Mouse (Mus musculus) testis, adult 2 months (tissue): Measurements from ENCODE around the gene Sowahb. TPM values are rescaled to one million over a fixed set of nuclear protein-coding genes. Genes with fewer than 3 reads are reported as not detected.
A peak's percentile ranks its signal among the peaks of the same experiment; 100 is the strongest.

Experiments used
- H3K27ac ChIP-seq: fragments of 200-500 bp; 2 replicates; pipeline ENCODE4 v1.5.1; 2012; ENCODE audit warnings: low read depth, low read length; ENCODE audit not compliant: control insufficient read depth, insufficient read depth
- H3K27me3 ChIP-seq: fragments of 200-500 bp; 2 replicates; pipeline ENCODE4 v1.6.1; 2012; ENCODE audit warnings: mild to moderate bottlenecking, low read length, moderate library complexity; ENCODE audit not compliant: control insufficient read depth, insufficient read depth
- H3K36me3 ChIP-seq: fragments of 200-500 bp; 2 replicates; pipeline ENCODE4 v1.6.1; 2012; ENCODE audit warnings: mild to moderate bottlenecking, low read length; ENCODE audit not compliant: control insufficient read depth, insufficient read depth
- H3K4me1 ChIP-seq: fragments of 200-500 bp; 2 replicates; pipeline ENCODE4 v1.6.1; 2012; ENCODE audit warnings: low read length; ENCODE audit not compliant: control insufficient read depth, insufficient read depth
- H3K4me3 ChIP-seq: fragments of 200-500 bp; 2 replicates; pipeline ENCODE4 v1.5.1; 2012; ENCODE audit warnings: low read depth, mild to moderate bottlenecking, low read length, moderate library complexity, mixed read lengths; ENCODE audit not compliant: control insufficient read depth
- CTCF ChIP-seq: fragments of 200-500 bp; IDR thresholded peaks from 2 replicates; pipeline ENCODE4 v1.5.1; 2012; ENCODE audit warnings: low read depth, mild to moderate bottlenecking, inconsistent platforms, low read length, moderate library complexity; ENCODE audit not compliant: control insufficient read depth, insufficient read depth, insufficient replicate concordance
- POLR2A ChIP-seq: fragments of 200-500 bp; IDR thresholded peaks from 2 replicates; pipeline ENCODE4 v1.6.1; 2012; ENCODE audit warnings: low read depth, mild to moderate bottlenecking, inconsistent platforms, low read length, moderate library complexity; ENCODE audit not compliant: control insufficient read depth
- polyA plus RNA-seq: library from polyadenylated mRNA; depleted of rRNA; stranded (reverse); fragments of >200 nt; gene quantifications from 2 replicates; pipeline ENCODE4 v1.2.3, GENCODE M21; 2012

The Sowahb gene
- polyA plus RNA-seq, 1 experiment = not detected

GRCm38 (mm10) chr5:93017678-93018077, 27.1 kb downstream of the Sowahb start:
- TF ChIP-seq POLR2A (no peak), CTCF (no peak)
- Histone ChIP-seq H3K27me3 (no peaks in the 10 kb centered on the region; the same call in 1 of the 2 replicates), H3K36me3 (no peaks in the 10 kb centered on the region), H3K4me1 (no peaks in the 10 kb centered on the region), H3K4me3 (no peak overlapping the region), H3K27ac (no peak overlapping the region)

DNA sequence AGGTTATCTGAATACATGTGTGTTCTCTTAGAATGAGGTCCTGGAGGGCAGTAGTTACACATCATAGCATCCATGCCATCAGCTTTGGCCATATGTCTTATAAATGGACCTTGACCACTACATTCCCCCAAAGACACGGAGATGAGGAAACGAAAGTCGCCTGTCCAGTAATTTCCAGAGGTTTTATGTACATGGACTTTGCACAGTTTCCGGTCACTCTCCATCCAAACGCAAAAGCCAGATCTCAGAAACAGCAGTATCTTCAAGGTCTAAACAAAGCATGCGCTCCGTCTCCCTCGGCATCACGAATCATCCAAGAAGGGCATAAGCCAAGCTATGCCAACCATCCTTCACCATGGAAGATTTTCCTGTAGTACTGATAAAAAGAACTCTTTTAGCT, 36.6 kb downstream of the Sowahb start:
- Histone ChIP-seq H3K27me3 (peaks cover 2% of the 10 kb centered on the region; the same call in 1 of the 2 replicates), H3K27ac (no peak overlapping the region), H3K36me3 (no peaks in the 10 kb centered on the region), H3K4me3 (no peak overlapping the region), H3K4me1 (peaks cover 9% of the 10 kb centered on the region)
- TF ChIP-seq POLR2A = no peak
- no peak for TF ChIP-seq CTCF

GRCm38 (mm10) chr5:93005815-93006341, 38.9 kb downstream of the Sowahb start:
- no peak for TF ChIP-seq POLR2A
- TF ChIP-seq CTCF = no peak
- Histone ChIP-seq H3K27ac (no peak overlapping the region), H3K4me1 (peaks cover 9% of the 10 kb centered on the region), H3K36me3 (no peaks in the 10 kb centered on the region), H3K27me3 (peaks cover 2% of the 10 kb centered on the region; the same call in 1 of the 2 replicates), H3K4me3 (peak overlapping the region; percentile 63)

GRCm38 (mm10) chr5:93005229-93005814, 39.5 kb downstream of the Sowahb start:
- TF ChIP-seq POLR2A (no peak), CTCF (no peak)
- Histone ChIP-seq H3K27ac (no peak overlapping the region), H3K4me1 (peaks cover 9% of the 10 kb centered on the region), H3K27me3 (peaks cover 2% of the 10 kb centered on the region; the same call in 1 of the 2 replicates), H3K4me3 (peak overlapping the region; percentile 63), H3K36me3 (no peaks in the 10 kb centered on the region)

GRCm38 (mm10) chr5:93002615-93003014, 42.2 kb downstream of the Sowahb start:
- Histone ChIP-seq H3K27me3 (peaks cover 2% of the 10 kb centered on the region; the same call in 1 of the 2 replicates), H3K27ac (no peak overlapping the region), H3K4me1 (peaks cover 9% of the 10 kb centered on the region), H3K4me3 (no peak overlapping the region), H3K36me3 (no peaks in the 10 kb centered on the region)
- TF ChIP-seq POLR2A (no peak), CTCF (no peak)

DNA sequence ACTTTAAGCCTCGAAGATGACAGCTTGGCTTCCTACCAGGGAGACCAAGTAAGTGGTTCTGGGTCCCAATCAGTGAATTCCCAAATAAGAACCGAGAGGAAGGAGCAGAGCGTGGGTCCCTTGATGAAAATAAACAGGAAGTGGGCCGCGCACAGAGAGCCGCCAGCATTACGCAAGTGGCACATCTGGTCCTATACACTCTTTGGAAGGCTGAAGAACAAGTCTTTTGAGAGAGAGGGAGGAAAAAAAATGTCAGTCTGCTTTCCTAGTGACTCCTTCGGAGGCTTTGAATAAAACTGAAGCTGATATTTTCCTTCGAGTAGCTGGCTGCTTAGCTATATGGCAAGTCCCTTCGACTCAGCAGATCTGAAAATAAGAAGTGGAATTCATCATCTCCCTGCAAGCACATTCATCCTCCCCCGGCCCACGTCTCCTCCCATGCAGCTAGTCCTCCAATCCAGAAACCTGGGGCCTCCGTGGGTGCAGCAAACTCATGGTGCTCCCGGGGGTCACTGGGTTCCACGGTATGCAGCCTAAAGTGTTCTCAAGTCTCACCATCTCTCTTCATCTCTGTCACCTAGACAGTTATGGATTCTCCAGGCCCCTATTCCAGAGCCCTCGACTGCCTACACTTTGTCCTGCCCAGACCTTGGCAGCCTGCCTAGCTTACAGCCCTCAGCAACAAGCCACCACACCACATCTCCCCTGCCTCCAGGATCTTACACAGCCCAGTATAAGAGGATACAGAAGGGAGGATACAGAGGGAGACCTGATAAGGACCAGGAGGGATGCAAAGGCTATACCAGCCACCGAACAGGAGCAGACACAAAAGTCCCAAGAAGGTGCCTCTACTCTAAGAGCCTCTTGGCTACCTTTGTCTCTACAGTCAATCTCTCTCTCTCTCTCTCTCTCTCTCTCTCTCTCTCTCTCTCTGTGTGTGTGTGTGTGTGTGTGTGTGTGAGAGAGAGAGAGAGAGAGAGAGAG, 43.8 kb downstream of the Sowahb start:
- Histone ChIP-seq H3K27ac (no peak overlapping the region), H3K36me3 (no peaks in the 10 kb centered on the region), H3K27me3 (peaks cover 2% of the 10 kb centered on the region; the same call in 1 of the 2 replicates), H3K4me3 (no peak overlapping the region), H3K4me1 (peaks cover 8% of the 10 kb centered on the region)
- no peak for TF ChIP-seq POLR2A
- TF ChIP-seq CTCF = no peak

- Histone ChIP-seq H3K27ac (no peak overlapping the region), H3K36me3 (no peaks in the 10 kb centered on the region), H3K4me3 (no peak overlapping the region), H3K27me3 (no peaks in the 10 kb centered on the region), H3K4me1 (no peaks in the 10 kb centered on the region)
- TF ChIP-seq POLR2A (no peak), CTCF (no peak)
Measured at GRCm38 (mm10) chr5:93000060-93000459, 44.8 kb downstream of the Sowahb start.
